Mouse (Mus musculus): ENCODE measurements around the gene Acsl3.

Gene Acsl3

DNA sequence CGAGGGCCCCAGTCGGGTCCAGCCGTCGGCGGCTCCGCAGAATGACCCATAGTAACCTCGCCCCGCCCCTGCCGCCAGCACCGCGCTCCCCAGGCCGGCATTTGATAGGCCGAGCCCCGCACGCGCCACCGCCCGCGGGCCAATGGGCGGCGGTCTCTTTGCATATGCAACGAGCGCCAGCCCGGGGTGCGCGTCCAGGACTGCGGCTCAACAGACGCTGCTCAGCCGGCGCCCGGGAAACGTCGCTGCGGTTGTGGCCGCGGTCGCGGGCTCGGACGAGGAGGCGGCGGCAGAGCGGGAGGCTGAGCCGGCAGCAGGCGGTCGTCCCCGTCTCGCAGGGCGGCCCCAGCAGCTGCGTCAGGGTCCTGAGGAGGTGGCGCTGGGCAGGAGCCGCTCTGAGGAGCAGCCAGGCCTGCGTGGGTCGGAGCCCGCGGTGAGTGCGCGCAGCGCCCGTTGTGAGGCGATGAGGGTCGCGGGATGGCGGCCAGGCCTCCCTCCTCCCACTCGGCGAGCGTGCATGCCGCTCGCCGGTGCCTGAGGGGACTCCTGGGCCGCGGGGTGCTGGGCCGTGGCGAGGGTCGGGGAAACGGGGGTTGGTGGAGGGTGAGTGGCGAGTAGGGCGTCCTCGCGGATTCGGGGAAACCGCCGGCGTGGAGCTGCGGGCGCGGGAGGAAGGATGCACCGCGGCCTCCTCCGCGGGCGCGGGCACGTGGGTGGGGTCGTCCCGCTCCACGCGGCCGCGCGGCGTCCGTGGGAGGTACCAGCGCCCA, at the start of gene Acsl3, which contains the start of gene Utp14b:
Acsl3 (plus strand) TSS at position 155 of the 770 bp plus-strand sequence.
Utp14b (plus strand) TSS at position 368 of the 770 bp plus-strand sequence.
- peak; percentile 97 to 99 for DNase-seq

DNA sequence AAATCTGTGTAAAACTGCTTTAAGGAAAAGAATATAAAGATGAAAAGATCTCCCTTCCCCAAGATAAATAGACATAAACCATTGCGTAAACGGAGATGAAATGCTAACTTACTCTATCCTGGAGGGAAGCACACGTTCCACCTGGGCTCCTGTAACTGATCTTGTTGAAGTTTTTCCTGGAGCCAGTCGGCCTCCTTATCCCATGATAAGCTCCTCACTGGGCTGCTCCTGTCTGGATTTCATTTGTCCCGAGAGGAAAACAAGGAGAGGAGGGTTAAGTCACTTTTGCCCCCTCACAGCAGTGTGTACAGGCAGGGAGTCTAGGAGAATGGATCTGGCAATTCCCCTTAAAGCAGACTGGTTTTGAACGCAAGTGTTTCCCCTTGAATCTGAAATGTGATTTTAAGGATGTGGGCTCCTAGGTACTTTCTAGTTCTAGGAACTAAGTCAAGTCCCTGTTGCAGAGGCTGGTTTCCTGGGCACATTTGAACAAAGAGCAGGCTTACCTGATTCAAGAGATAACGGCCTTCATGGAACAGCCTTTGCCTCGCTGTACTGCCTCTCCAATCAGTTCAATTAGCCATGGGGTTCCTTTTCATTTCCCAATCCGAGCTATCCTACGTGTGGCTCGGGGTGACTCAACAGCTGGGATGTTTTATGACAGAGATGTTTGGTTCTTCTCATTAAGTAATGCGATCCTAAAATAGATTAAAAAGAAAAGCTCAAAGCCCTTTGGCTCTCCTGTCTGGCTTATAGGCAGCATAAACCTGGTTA, 48.3 kb upstream of the Acsl3 start:
- DNase-seq, result no peak

- no peak for DNase-seq
Observed at GRCm38 (mm10) chr1:78611039-78611438, 46.6 kb upstream of the Acsl3 start.

GRCm38 (mm10) chr1:78612959-78613358, 44.7 kb upstream of the Acsl3 start:
- DNase-seq, result no peak

DNA sequence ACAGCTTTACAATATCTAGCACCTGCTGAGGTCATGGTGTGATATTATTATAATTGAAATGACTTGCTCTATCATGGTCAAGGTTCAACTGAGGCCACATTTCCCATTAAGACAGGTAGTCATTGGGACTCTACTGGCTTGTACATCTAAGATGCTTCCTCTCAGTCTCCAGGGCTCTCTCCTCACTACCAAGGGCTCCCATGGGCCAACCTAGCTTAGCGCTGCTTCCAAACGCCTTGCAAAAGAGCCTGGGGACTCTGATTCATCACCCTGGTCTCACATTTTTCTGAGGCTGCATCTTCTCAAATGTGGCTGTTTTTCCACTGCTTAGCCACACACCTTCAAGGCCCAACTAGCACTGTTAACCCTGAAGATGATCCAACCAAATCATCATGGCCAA, 33.3 kb upstream of the Acsl3 start:
- no peak for DNase-seq

DNA sequence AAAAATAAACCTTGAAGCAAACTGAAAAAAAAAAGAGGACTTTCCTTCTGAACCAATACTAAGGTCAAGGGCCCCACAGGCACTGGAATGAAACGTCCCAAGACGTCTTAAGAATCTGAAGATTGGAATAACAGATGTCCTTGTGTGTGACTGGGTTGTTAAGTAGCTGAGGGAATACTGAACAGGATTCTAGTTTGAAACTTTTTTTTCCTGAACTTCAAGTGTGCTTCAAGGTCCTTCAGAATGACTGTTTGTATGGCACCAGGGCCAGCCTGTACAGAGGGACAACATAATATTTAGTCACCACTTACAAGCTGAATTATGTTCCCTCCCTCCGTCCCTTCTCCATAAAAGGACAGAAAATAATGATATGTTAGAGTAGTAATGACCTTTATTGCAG, 23.1 kb upstream of the Acsl3 start:
- DNase-seq, result no peak

DNA sequence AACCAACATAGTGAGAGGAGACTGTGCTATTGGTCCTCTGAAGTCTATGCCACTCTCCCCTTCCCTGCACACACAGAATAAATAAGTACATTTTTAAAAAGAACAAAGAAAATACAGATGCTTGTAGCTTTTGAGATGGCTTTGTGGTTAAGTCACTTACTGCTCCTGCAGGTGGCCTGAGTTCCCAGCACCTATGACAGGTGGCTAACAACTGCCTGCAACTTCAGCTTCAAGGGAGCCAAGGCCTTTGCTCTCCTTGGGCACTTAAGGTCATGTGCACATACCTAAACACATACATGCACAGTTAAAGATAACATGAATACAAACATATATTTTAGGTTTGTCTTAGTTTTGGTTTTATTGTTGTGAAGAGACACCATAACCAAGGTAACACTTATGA, 16.8 kb upstream of the Acsl3 start:
- DNase-seq, result no peak

DNA sequence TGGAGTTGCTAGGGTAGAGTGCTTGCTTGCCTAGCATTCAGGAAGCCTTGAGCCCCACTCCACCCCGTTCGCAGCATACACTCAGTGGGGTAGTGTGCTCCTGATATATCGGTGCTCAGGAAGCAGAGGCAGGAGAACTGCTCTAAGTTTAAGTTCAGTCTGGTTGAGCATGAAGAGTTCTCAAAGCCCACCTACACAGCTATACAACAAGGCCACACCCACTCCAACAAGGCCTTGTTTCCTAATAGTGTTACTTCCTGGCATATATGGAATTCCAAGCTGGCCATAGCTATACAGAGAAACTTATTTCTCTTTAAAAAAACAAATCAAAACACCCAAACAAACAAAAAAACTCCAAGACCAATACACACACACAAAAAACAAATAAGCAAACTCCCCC, 15.8 kb upstream of the Acsl3 start:
- DNase-seq, result no peak

DNA sequence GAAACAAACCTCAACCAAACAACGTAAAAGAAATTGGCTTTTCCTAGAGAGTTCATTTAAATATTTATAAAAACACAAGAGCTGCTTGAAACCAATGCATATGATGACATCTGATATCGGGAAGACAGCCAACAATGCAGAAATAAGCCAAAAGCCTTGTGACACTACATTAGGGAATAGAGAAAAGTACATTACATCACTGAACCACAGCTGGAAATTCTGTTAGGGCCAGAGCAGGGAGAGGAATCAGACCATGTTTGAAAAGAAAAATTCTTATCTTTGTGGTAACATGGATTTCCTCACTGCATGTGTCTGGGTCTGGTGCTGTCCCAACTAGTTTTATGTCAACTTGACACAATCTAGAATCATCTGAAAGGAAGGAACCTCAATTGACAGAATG, 15.4 kb upstream of the Acsl3 start:
- DNase-seq, result peak in 1 of 2 experiments; percentile 20

DNA sequence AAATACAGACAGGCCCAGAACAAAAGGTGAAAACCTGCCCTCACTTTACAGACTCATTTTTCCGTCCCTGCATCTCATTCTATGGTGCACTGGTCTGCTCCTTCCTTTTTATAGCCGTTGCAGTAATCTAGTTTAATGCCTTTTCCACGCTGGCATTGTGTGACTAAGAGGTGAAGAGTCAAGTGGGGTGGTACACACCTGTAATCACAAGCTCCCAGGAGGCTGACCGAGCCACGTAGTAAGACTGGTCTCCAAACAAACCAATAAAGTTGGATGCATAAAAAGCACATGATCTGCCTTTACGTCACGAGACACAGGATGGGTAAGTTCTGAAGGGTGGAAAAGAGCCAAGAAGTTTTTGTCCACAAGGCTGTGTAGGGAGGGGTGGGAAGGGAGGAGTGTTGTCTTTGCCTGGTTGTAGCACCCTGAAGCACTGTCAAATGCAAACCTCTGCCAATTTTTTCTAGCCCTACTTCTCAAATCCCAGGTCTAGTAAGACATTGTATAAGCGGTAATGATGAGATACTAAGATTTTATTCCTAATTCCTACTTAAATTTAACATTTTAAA, 10.2 kb upstream of the Acsl3 start:
- DNase-seq, result no peak

- DNase-seq, result no peak
Observed at GRCm38 (mm10) chr1:78649269-78650061, 8.2 kb upstream of the Acsl3 start.

- peak; percentile 45 to 55 for DNase-seq
Observed at GRCm38 (mm10) chr1:78656472-78656871, 1.2 kb upstream of the Acsl3 start.

DNA sequence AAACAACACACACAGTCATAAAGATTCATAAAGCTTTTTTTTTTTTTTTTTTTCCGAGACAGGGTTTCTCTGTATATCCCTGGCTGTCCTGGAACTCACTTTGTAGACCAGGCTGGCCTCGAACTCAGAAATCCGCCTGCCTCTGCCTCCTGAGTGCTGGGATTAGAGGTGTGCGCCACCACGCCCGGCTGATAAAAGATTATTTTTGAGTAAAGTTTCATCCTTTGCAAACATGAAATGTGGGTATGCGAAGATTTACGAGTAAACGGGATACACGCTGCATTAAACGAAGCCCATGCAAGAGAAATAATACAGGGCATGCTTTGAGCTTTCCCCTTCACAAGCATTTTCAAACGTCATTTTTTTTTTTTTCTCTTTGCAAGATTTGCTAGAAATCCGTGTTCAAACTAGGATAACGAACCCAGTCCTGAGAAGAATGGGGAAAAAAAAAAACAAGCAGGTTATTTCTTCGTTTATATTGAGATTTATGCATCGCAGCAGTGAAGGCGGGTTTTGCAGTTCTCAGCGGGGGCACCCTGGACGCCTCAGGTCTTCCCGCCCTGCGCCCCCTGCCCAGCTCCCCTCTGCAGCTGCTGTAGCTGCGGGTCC, 500 bp upstream of the Acsl3 start:
- no peak for DNase-seq

DNA sequence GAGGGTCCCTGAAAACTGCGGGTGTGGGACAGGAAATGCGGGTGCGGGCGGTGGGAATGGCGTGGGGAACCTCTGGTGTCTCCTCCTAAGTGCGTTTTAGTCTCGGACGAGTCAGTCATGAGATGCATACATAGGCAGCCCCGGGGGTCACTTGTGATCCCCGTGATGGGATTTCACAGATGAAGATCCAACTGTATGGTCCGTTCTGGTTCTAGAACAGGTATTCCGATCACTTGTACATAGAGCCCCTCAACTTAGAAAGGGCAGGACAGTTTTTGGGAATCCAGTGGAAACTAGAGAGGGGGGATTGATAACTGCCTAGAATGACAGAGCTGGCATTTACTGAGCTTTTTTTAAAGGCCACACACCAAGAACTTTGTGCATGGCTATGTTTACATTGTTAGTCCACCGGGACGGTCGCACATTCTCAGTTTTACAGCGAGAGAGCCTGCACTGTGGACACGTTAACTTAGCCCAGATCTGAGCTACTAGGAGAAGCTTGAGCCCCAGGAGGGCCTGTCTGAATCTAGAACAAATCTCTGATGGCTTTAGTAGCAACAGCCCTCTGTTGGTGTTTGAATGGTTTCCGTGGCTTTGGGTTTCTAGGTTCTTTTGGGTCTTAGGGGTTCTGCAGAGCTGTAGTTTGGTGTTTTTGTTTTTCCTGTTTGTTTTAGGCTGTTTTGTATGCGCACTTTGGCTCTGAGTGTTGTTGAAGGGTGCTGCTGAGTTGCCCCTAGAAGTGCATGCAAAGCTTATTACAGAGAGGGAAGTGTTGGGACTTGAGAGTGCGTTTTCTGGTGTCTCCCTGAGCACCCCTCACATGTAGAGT, 1.0 kb downstream of the Acsl3 start:
- no peak for DNase-seq

- no peak for DNase-seq
Observed at GRCm38 (mm10) chr1:78659270-78659823, 1.7 kb downstream of the Acsl3 start.

GRCm38 (mm10) chr1:78664326-78664725, 6.7 kb downstream of the Acsl3 start:
- DNase-seq, result no peak

DNA sequence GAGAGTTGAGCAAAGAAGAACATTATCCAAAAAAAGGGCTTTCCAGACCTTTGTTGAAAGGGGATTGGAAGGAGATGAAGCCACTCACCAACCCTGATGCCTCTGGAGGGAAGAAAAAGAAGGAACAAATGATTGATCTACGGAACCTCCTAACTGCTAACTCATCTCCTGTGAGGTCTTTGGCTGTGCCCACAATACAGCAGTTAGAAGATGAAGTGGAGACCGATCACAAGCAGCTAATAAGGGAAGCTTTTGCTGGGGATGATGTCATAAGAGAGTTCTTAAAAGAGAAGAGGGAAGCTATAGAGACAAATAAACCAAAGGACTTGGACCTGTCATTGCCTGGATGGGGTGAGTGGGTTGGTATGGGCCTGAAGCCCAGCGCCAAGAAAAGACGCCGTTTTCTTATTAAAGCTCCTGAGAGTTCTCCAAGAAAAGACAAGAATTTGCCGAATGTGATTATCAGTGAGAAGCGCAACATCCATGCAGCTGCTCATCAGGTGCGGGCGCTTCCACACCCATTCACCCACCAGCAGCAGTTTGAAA, 8.4 kb downstream of the Acsl3 start:
- DNase-seq, result no peak

GRCm38 (mm10) chr1:78666585-78666984, 9.0 kb downstream of the Acsl3 start:
- DNase-seq, result no peak

- no peak for DNase-seq
Observed at GRCm38 (mm10) chr1:78682291-78682690, 24.7 kb downstream of the Acsl3 start.

DNA sequence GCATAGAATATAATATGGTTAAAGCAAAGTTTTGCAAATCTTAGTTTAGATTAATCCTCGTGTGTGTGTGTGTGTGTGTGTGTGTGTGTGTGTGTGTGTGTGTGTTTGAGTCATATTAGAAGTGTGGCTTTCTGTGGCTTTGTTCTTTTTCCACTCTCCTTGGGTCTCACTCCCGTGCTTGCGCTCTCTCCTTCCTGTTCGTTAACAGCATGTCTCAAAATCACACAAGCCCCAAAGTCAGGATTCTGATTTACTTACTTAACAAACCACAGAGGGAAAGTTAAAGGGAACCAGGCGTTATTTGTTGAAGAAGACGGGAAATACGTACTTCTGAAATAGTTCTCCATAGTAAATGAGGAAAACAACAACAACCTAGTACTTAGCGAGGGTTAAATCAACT, 26.5 kb downstream of the Acsl3 start:
- no peak for DNase-seq

DNA sequence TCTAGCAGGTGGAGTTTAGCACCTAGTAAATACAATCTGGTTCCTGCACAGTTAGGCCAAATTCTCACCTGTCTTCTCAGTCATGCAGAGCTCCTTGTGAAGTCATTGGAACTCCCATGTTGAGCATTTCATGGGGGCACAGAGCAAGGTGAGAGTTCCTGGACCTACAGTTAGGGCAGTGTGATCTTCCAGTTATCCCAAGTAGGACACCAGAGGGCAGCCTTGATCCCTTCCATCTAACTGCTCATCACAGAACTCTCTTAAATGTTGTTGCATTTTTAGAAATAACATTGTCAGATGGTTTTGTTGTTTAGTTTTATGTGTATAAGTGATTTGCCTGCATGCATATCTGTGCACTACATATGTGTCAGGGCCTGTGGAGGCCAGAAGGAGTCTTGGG, 29.2 kb downstream of the Acsl3 start:
- DNase-seq, result peak in 1 of 2 experiments; percentile 20
